Mouse (Mus musculus) embryonic facial prominence, embryonic 14.5 days (tissue): ENCODE results near the gene Olfr313. TPM values are rescaled to one million over a fixed set of nuclear protein-coding genes. Genes with fewer than 3 reads are reported as not detected.
"Not testable (repeated sequence)": the region's sequence is repeated elsewhere in the genome, so short reads cannot be mapped to it uniquely, and the experiment has no call there.

Experiments
- ATAC-seq: fragments of 200-750 bp; cut with Nextera tagmentation; 2 replicates; pipeline ENCODE4 v1.8.0; 2017; ENCODE audit warnings: low read depth, moderate number of reproducible peaks, moderate TSS enrichment
- DNase-seq: peaks from one replicate; pipeline ENCODE4 v3.0.0-alpha.2; 2015; ENCODE audit warnings: low spot score
- H3K27ac ChIP-seq: fragments of 300-500 bp; sonication (generic); replicated peaks from 2 replicates; pipeline ENCODE4 v1.5.1; 2014; ENCODE audit warnings: low read depth, mild to moderate bottlenecking, low read length, moderate library complexity
- H3K27me3 ChIP-seq: fragments of 300-500 bp; sonication (generic); replicated peaks from 2 replicates; pipeline ENCODE4 v1.6.1; 2014; ENCODE audit warnings: low read length; ENCODE audit not compliant: control insufficient read depth, insufficient read depth
- H3K36me3 ChIP-seq: fragments of 300-500 bp; sonication (generic); 2 replicates; pipeline ENCODE4 v1.6.1; 2014; ENCODE audit warnings: low read length, mixed read lengths; ENCODE audit not compliant: control insufficient read depth, insufficient read depth
- H3K4me1 ChIP-seq: fragments of 300-500 bp; sonication (generic); 2 replicates; pipeline ENCODE4 v1.6.1; 2014; ENCODE audit warnings: antibody characterized with exemption, low read length; ENCODE audit not compliant: control insufficient read depth, insufficient read depth
- H3K4me2 ChIP-seq: fragments of 300-500 bp; sonication (generic); 2 replicates; pipeline ENCODE4 v1.6.1; 2014; ENCODE audit warnings: low read depth, mild to moderate bottlenecking, low read length, moderate library complexity, mixed read lengths
- H3K4me3 ChIP-seq: fragments of 300-500 bp; sonication (generic); 2 replicates; pipeline ENCODE4 v1.5.1; 2014; ENCODE audit warnings: low read depth, mild to moderate bottlenecking, low read length
- H3K9ac ChIP-seq: fragments of 300-500 bp; sonication (generic); 2 replicates; pipeline ENCODE4 v1.6.1; 2014; ENCODE audit warnings: low read depth, mild to moderate bottlenecking, low read length, moderate library complexity, mixed read lengths
- H3K9me3 ChIP-seq: fragments of 300-500 bp; sonication (generic); 2 replicates; pipeline ENCODE4 v1.6.1; 2016; ENCODE audit warnings: low read length; ENCODE audit not compliant: control insufficient read depth
- WGBS: fragments of 180-500 bp; shearing (Covaris S2); extraction: QIAGEN DNeasy Blood & Tissue Kit; methylation state at CpG from one replicate; pipeline ENCODE4 v1.1.7; 2014; 5-methylcytosine and 5-hydroxymethylcytosine counted together
- polyA plus RNA-seq: library from polyadenylated mRNA; unstranded; fragments of >200 nt; fragmentation: Nextera tagmentation; extraction: Ambion mirVana; gene quantifications from 2 replicates; pipeline ENCODE4 v1.2.1, GENCODE M21; 2014

Olfr313 gene
- polyA plus RNA-seq, result 0.07 TPM in 1 of 2 replicates, not detected in the other

DNA sequence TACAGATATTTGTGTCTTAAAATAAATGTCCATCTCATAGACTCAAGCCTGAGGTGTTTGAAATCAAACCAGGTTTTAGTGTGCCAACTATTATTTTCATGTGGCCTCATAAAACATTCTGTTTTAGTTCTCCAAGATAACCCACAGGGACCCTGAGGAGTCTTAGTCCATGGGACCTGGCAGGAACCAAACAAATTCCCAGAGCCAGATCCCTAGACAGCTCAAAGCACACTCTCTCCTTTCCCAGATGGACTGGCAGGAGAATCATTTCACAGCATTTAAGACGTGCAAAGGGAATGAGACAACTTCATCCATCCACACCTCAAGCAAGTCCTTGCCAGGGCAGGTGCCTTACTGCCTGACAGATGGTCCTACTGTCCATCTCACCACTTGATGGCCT, at the start of gene Olfr313:
Gene Olfr313, plus strand, starts transcription at position 301 of the 400 bp plus-strand sequence.
- H3K9ac ChIP-seq, DNase-seq, H3K4me1 ChIP-seq, H3K27ac ChIP-seq, H3K36me3 ChIP-seq, H3K9me3 ChIP-seq, H3K27me3 ChIP-seq, H3K4me2 ChIP-seq, ATAC-seq, H3K4me3 ChIP-seq: not testable (repeated sequence)
- 55% methylated on average over 1 of the region's 1 CpGs for WGBS

DNA sequence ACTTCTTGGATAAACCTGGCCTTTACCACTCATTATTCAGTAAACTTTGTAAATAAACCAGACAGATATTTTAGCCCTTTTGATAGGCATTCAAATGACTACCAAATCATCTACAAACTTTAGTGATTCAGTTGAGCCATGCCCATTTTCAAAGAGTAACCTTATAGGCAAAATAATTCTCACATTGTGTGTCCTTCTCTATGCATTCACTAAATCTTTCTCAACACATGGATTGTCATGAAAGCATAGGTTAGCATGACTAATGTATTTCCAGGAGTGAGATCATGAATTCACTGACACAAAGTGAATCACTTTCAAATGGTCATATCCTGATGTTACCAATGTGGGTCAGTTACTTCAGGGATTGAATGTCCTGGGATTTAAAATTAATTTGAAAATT, 41.9 kb upstream of the Olfr313 start, which contains the start of gene Olfr315:
Gene Olfr315, plus strand, starts transcription at position 301 of the 400 bp plus-strand sequence.
- Histone ChIP-seq H3K36me3 (no peaks in the 10 kb centered on the region), H3K27me3 (no peaks in the 10 kb centered on the region), H3K27ac (no peak within 1 kb of the TSS), H3K9ac (no peak within 1 kb of the TSS), H3K4me3 (no peak within 1 kb of the TSS), H3K4me2 (no peak within 1 kb of the TSS), H3K4me1 (no peaks in the 10 kb centered on the region), H3K9me3 (no peaks in the 10 kb centered on the region)
- no peak for ATAC-seq
- no peak for DNase-seq

DNA sequence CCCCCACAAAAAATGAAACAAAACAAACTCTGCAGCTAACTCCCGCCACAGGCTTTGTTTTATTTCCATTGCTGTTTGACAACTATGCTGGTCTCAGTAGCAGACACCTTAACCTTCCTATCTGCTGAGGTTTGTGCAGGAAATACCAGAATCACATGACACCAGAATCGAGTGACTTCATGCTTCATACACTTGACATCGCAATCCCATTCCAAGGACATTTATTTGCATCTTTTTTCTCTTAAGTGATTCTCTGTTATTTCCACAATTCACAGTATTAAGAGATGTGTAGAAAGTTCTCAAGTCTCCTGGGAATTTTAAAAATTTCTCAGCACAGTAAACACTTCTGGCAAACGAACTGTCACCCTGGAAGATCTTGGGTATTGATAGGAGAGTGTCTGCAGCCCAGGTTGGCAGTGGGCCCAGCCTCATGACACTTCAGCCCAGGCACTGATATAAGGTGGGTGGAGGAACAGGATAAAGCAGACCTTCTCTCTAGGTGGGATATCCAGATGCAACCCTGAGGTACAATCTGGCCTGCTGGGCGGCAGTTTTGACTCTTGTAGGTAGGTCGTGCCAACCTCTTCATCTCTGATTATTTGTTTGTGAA, 32.2 kb upstream of the Olfr313 start, which contains the start of gene Olfr314:
Gene Olfr314, plus strand, starts transcription at position 473 of the 610 bp plus-strand sequence.
- WGBS, result 67% methylated on average over 6 of the region's 6 CpGs
- Histone ChIP-seq H3K27ac (no peak within 1 kb of the TSS), H3K9ac (no peak within 1 kb of the TSS), H3K4me2 (no peak within 1 kb of the TSS), H3K36me3 (no peaks in the 10 kb centered on the region), H3K27me3 (no peaks in the 10 kb centered on the region), H3K4me1 (no peaks in the 10 kb centered on the region), H3K9me3 (no peaks in the 10 kb centered on the region), H3K4me3 (no peak within 1 kb of the TSS)
- DNase-seq (no peak), ATAC-seq (no peak)

DNA sequence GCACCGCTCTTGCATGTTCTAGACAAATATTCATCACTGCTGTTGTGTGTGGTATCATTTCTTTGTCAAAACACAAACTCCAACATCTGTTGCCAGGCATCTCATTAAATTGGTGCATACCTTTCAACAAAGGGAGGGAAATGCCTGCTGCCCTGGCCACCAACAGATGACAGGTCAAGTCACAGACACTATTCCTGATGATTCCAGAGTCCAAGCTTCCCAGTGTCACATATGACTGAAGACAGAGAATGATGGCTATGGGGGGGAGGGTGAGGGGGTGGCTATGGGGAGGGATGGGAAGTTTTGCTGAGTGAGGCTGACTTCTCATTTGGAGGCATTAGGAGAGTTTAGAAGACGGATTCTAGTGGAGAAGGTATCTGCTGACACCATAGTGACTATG, 30.6 kb upstream of the Olfr313 start:
- WGBS, result 85% methylated on average over 2 of the region's 2 CpGs
- H3K27ac ChIP-seq, result no peak overlapping the region
- no peaks in the 10 kb centered on the region for H3K27me3 ChIP-seq

DNA sequence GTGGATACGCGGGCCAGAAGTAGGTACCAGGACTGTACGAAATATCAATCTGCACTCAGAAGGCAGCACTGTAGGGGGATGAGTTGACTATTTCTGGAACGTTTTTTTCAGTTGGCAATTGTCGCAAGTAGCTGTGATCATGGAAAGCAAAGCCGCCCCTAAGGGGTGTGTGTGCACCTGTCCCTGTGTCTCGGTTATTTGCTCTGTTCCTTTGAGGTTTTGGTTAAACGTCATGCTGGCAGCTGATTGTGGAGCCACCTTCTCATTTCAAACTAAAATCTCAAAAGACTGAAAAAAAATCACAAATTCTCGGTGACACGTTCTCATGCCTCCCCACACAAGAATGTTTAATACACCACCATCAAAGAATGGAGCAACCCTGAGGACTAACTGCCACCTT, 27.1 kb upstream of the Olfr313 start:
- Histone ChIP-seq H3K36me3 (no peaks in the 10 kb centered on the region), H3K4me2 (no peak overlapping the region), H3K4me3 (no peak overlapping the region), H3K4me1 (no peaks in the 10 kb centered on the region), H3K27me3 (no peaks in the 10 kb centered on the region), H3K27ac (no peak overlapping the region), H3K9ac (no peak overlapping the region), H3K9me3 (no peaks in the 10 kb centered on the region)
- DNase-seq (no peak), ATAC-seq (no peak)
- WGBS, result 84% methylated on average over 10 of the region's 10 CpGs

More for the DNA sequence above, 30.6 kb upstream of the Olfr313 start:
- Histone ChIP-seq H3K4me2 (no peak overlapping the region), H3K4me1 (no peaks in the 10 kb centered on the region), H3K9ac (no peak overlapping the region), H3K4me3 (no peak overlapping the region), H3K9me3 (no peaks in the 10 kb centered on the region), H3K36me3 (no peaks in the 10 kb centered on the region)
- DNase-seq, result no peak
- ATAC-seq, result no peak

DNA sequence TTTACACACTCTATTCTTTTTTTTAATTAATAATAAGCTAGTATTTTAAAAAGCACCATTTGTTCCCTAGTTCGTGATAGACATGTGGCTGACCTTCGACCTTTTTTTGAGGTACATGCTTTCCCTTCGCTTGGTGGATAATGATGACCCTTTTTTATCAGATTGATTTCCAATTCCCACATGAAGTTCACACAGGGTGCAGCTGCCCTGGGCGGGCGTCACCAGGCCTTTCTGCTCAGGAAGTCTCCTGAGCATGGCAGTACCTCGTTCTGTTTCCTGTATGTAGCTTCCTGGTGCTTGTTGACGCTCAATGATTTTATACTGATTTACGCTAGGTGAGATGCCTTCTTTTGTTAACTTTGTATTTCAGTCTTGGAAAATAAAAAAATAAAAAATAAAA, 26.5 kb upstream of the Olfr313 start:
- 79% methylated on average over 8 of the region's 8 CpGs for WGBS
- no peaks in the 10 kb centered on the region for H3K9me3 ChIP-seq
- DNase-seq, result no peak
- no peaks in the 10 kb centered on the region for H3K4me1 ChIP-seq
- no peaks in the 10 kb centered on the region for H3K36me3 ChIP-seq
- no peak overlapping the region for H3K9ac ChIP-seq
- H3K4me2 ChIP-seq, result no peak overlapping the region
- no peaks in the 10 kb centered on the region for H3K27me3 ChIP-seq
- ATAC-seq, result no peak
- H3K4me3 ChIP-seq, result no peak overlapping the region
- H3K27ac ChIP-seq, result no peak overlapping the region

DNA sequence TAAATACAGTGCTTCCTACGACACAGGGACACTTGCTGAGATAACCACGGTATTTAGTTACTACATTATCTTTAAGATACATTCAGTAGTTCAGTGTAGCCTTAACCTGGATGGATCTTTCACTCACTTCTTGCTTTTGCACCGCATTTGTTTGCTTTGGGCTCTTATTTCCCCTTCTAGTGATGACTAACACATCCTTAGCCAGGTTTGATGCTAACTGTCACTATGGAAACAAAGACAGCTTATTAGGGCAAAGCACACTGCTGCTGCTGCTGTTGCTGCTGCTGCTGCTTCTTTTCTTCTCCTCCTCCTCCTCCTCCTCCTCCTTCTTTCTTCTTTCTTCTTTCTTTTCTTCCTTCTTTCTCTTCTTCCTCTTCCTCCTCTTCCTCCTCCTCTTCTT, 25.3 kb upstream of the Olfr313 start:
- DNase-seq, result no peak
- no peak overlapping the region for H3K4me2 ChIP-seq
- no peak overlapping the region for H3K9ac ChIP-seq
- H3K27ac ChIP-seq, result no peak overlapping the region
- no peak overlapping the region for H3K4me3 ChIP-seq
- 33% methylated on average over 3 of the region's 3 CpGs for WGBS
- no peaks in the 10 kb centered on the region for H3K4me1 ChIP-seq
- no peaks in the 10 kb centered on the region for H3K9me3 ChIP-seq
- no peaks in the 10 kb centered on the region for H3K36me3 ChIP-seq
- no peak for ATAC-seq
- H3K27me3 ChIP-seq, result no peaks in the 10 kb centered on the region

DNA sequence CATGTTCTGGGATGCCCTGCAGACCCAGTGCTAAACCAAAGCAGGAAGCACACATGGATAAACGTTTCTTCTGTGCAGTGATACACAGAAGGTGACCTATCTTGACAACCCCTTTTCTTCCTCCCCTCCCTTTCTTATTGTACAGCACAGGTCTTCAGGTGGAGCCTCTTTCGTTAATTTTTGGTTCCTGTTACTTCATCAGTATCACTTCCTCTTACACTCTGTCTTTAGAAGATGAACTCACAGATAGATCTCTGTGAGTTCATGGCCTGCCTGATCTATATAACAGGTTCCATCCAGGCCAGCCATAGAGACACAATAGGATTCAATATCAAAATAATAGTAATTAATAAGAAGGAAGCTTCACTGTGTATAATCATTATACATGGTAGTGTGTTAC, 24.7 kb upstream of the Olfr313 start:
- H3K9me3 ChIP-seq, result no peaks in the 10 kb centered on the region
- 55% methylated on average over 2 of the region's 2 CpGs for WGBS
- H3K4me1 ChIP-seq, result no peaks in the 10 kb centered on the region
- no peak overlapping the region for H3K9ac ChIP-seq
- no peak for DNase-seq
- no peak for ATAC-seq
- H3K4me3 ChIP-seq, result no peak overlapping the region
- H3K4me2 ChIP-seq, result no peak overlapping the region
- no peaks in the 10 kb centered on the region for H3K36me3 ChIP-seq
- no peak overlapping the region for H3K27ac ChIP-seq
- no peaks in the 10 kb centered on the region for H3K27me3 ChIP-seq

DNA sequence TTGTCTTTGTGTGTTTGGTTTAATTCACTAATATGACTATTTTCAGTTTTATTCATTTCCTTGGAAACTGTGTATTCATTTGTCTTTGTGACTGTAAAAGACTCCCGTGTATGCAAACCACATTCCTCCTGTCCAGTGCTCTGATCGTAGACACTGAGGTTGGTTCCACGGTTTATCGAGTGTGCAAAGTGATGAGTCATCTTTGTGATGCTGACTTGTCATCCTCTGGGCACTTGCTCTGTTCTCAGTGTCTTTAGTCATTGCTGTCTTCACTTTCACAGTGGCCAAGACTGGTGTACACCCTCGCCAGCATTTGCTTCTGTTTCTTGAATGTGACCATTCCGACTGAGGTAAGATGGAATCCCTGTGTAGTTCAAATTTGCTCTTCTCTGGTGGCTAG, 24.2 kb upstream of the Olfr313 start:
- no peak for DNase-seq
- Histone ChIP-seq H3K27ac (no peak overlapping the region), H3K36me3 (no peaks in the 10 kb centered on the region), H3K4me3 (no peak overlapping the region), H3K9me3 (no peaks in the 10 kb centered on the region), H3K9ac (no peak overlapping the region), H3K4me1 (no peaks in the 10 kb centered on the region), H3K4me2 (no peak overlapping the region), H3K27me3 (no peaks in the 10 kb centered on the region)
- no peak for ATAC-seq
- 79% methylated on average over 6 of the region's 6 CpGs for WGBS
